Mouse (Mus musculus): ENCODE data around the gene Col24a1. TPM values are rescaled to one million over a fixed set of nuclear protein-coding genes. Genes with fewer than 3 reads are reported as not detected.

The Col24a1 gene
- polyA plus RNA-seq (2016; fragmentation: Nextera tagmentation; extraction: Ambion mirVana) = 2.0 and 2.7 TPM in 2 replicates

GRCm38 (mm10) chr3:145292337-145293134 lies at the start of gene Col24a1:
Gene Col24a1, plus strand, starts transcription at chr3:145292472.
- H3K27me3 ChIP-seq = peaks cover 4% of the 10 kb centered on the region
- WGBS = under 1% methylated on average over 22 of the region's 22 CpGs
- H3K27ac ChIP-seq = peak within 1 kb of the TSS; percentile 64
- no peaks in the 10 kb centered on the region for H3K36me3 ChIP-seq
- peak; percentile 71 for ATAC-seq (ENCODE audit: insufficient number of reproducible peaks, insufficient read depth, low FRiP score, low TSS enrichment, low read depth)
- H3K9ac ChIP-seq (replicated peaks) = peak within 1 kb of the TSS; percentile 60
- peaks cover 23% of the 10 kb centered on the region for H3K4me1 ChIP-seq (replicated peaks)
- peak within 1 kb of the TSS; percentile 44 for H3K4me3 ChIP-seq (replicated peaks)
- H3K4me2 ChIP-seq = peak within 1 kb of the TSS; percentile 89
- no peaks in the 10 kb centered on the region for H3K9me3 ChIP-seq

GRCm38 (mm10) chr3:145248040-145248439 lies 44.2 kb upstream of the Col24a1 start:
- H3K27me3 ChIP-seq = no peaks in the 10 kb centered on the region
- no peak for ATAC-seq (ENCODE audit: insufficient number of reproducible peaks, insufficient read depth, low FRiP score, low TSS enrichment, low read depth)

GRCm38 (mm10) chr3:145253066-145253465 lies 39.2 kb upstream of the Col24a1 start:
- H3K4me1 ChIP-seq (replicated peaks) = no peaks in the 10 kb centered on the region
- H3K27me3 ChIP-seq = no peaks in the 10 kb centered on the region
- no peak overlapping the region for H3K27ac ChIP-seq
- no peaks in the 10 kb centered on the region for H3K9me3 ChIP-seq
- no peak overlapping the region for H3K9ac ChIP-seq (replicated peaks)
- H3K4me3 ChIP-seq (replicated peaks) = no peak overlapping the region
- WGBS = 77% methylated on average over 5 of the region's 5 CpGs
- no peak overlapping the region for H3K4me2 ChIP-seq
- H3K36me3 ChIP-seq = no peaks in the 10 kb centered on the region
- ATAC-seq (ENCODE audit: insufficient number of reproducible peaks, insufficient read depth, low FRiP score, low TSS enrichment, low read depth) = no peak

More at GRCm38 (mm10) chr3:145248040-145248439, 44.2 kb upstream of the Col24a1 start:
- Histone ChIP-seq H3K9me3 (no peaks in the 10 kb centered on the region), H3K9ac (replicated peaks) (no peak overlapping the region), H3K4me2 (no peak overlapping the region), H3K27ac (no peak overlapping the region), H3K4me1 (replicated peaks) (no peaks in the 10 kb centered on the region), H3K4me3 (replicated peaks) (no peak overlapping the region), H3K36me3 (no peaks in the 10 kb centered on the region)
- WGBS = 77% methylated on average over 2 of the region's 2 CpGs

- no peak overlapping the region for H3K4me3 ChIP-seq (replicated peaks)
- no peaks in the 10 kb centered on the region for H3K9me3 ChIP-seq
- H3K9ac ChIP-seq (replicated peaks) = no peak overlapping the region
- no peaks in the 10 kb centered on the region for H3K36me3 ChIP-seq
- no peaks in the 10 kb centered on the region for H3K4me1 ChIP-seq (replicated peaks)
- no peak for ATAC-seq (ENCODE audit: insufficient number of reproducible peaks, insufficient read depth, low FRiP score, low TSS enrichment, low read depth)
- H3K27me3 ChIP-seq = no peaks in the 10 kb centered on the region
- no peak overlapping the region for H3K4me2 ChIP-seq
- H3K27ac ChIP-seq = no peak overlapping the region
- WGBS = 81% methylated on average over 3 of the region's 3 CpGs
These were observed 37.4 kb upstream of the Col24a1 start for GRCm38 (mm10) chr3:145254764-145255396.

- no peak overlapping the region for H3K4me3 ChIP-seq (replicated peaks)
- no peak overlapping the region for H3K27ac ChIP-seq
- WGBS = 86% methylated on average over 7 of the region's 7 CpGs
- no peaks in the 10 kb centered on the region for H3K27me3 ChIP-seq
- H3K9ac ChIP-seq (replicated peaks) = no peak overlapping the region
- no peaks in the 10 kb centered on the region for H3K4me1 ChIP-seq (replicated peaks)
- ATAC-seq (ENCODE audit: insufficient number of reproducible peaks, insufficient read depth, low FRiP score, low TSS enrichment, low read depth) = no peak
- no peaks in the 10 kb centered on the region for H3K9me3 ChIP-seq
- H3K4me2 ChIP-seq = no peak overlapping the region
- no peaks in the 10 kb centered on the region for H3K36me3 ChIP-seq
These were observed 35.6 kb upstream of the Col24a1 start for GRCm38 (mm10) chr3:145256647-145257046.

- H3K9ac ChIP-seq (replicated peaks) = no peak overlapping the region
- ATAC-seq (ENCODE audit: insufficient number of reproducible peaks, insufficient read depth, low FRiP score, low TSS enrichment, low read depth) = no peak
- H3K27ac ChIP-seq = no peak overlapping the region
- WGBS = 85% methylated on average over 6 of the region's 6 CpGs
- no peaks in the 10 kb centered on the region for H3K4me1 ChIP-seq (replicated peaks)
- H3K36me3 ChIP-seq = no peaks in the 10 kb centered on the region
- H3K4me3 ChIP-seq (replicated peaks) = no peak overlapping the region
- H3K4me2 ChIP-seq = no peak overlapping the region
- no peaks in the 10 kb centered on the region for H3K27me3 ChIP-seq
- H3K9me3 ChIP-seq = no peaks in the 10 kb centered on the region
These were observed 32.6 kb upstream of the Col24a1 start for GRCm38 (mm10) chr3:145259678-145260077.

- no peak overlapping the region for H3K9ac ChIP-seq (replicated peaks)
- H3K36me3 ChIP-seq = no peaks in the 10 kb centered on the region
- H3K4me2 ChIP-seq = no peak overlapping the region
- H3K27me3 ChIP-seq = no peaks in the 10 kb centered on the region
- H3K9me3 ChIP-seq = no peaks in the 10 kb centered on the region
- H3K4me1 ChIP-seq (replicated peaks) = no peaks in the 10 kb centered on the region
- ATAC-seq (ENCODE audit: insufficient number of reproducible peaks, insufficient read depth, low FRiP score, low TSS enrichment, low read depth) = no peak
- H3K27ac ChIP-seq = no peak overlapping the region
- H3K4me3 ChIP-seq (replicated peaks) = no peak overlapping the region
- WGBS = 76% methylated on average over 4 of the region's 4 CpGs
These were observed 29.1 kb upstream of the Col24a1 start for GRCm38 (mm10) chr3:145263131-145263530.

- Histone ChIP-seq H3K9ac (replicated peaks) (no peak overlapping the region), H3K36me3 (no peaks in the 10 kb centered on the region), H3K9me3 (no peaks in the 10 kb centered on the region), H3K27me3 (no peaks in the 10 kb centered on the region), H3K4me1 (replicated peaks) (no peaks in the 10 kb centered on the region), H3K4me3 (replicated peaks) (no peak overlapping the region), H3K4me2 (no peak overlapping the region), H3K27ac (no peak overlapping the region)
- no peak for ATAC-seq (ENCODE audit: insufficient number of reproducible peaks, insufficient read depth, low FRiP score, low TSS enrichment, low read depth)
- 81% methylated on average over 7 of the region's 7 CpGs for WGBS
These were observed 24.2 kb upstream of the Col24a1 start for GRCm38 (mm10) chr3:145268066-145268465.

GRCm38 (mm10) chr3:145274191-145274590 lies 18.1 kb upstream of the Col24a1 start:
- no peak for ATAC-seq (ENCODE audit: insufficient number of reproducible peaks, insufficient read depth, low FRiP score, low TSS enrichment, low read depth)
- Histone ChIP-seq H3K36me3 (no peaks in the 10 kb centered on the region), H3K4me2 (no peak overlapping the region), H3K4me1 (replicated peaks) (no peaks in the 10 kb centered on the region), H3K27ac (no peak overlapping the region), H3K27me3 (no peaks in the 10 kb centered on the region), H3K9me3 (no peaks in the 10 kb centered on the region), H3K4me3 (replicated peaks) (no peak overlapping the region), H3K9ac (replicated peaks) (no peak overlapping the region)
- WGBS = 94% methylated on average over 6 of the region's 6 CpGs

GRCm38 (mm10) chr3:145293207-145293606 lies 935 bp downstream of the Col24a1 start:
- peaks cover 4% of the 10 kb centered on the region for H3K27me3 ChIP-seq
- no peaks in the 10 kb centered on the region for H3K36me3 ChIP-seq
- peak overlapping the region; percentile 64 for H3K27ac ChIP-seq
- H3K4me2 ChIP-seq = peak overlapping the region; percentile 89
- ATAC-seq (ENCODE audit: insufficient number of reproducible peaks, insufficient read depth, low FRiP score, low TSS enrichment, low read depth) = no peak; the same call in 1 of the 2 replicates
- WGBS = 2% methylated on average over 9 of the region's 9 CpGs
- H3K4me1 ChIP-seq (replicated peaks) = peaks cover 23% of the 10 kb centered on the region
- peak overlapping the region; percentile 60 for H3K9ac ChIP-seq (replicated peaks)
- no peaks in the 10 kb centered on the region for H3K9me3 ChIP-seq
- peak overlapping the region; percentile 44 for H3K4me3 ChIP-seq (replicated peaks)

GRCm38 (mm10) chr3:145293623-145294307 lies 1.5 kb downstream of the Col24a1 start:
- Histone ChIP-seq H3K27me3 (peaks cover 4% of the 10 kb centered on the region), H3K4me3 (replicated peaks) (peak overlapping the region; percentile 44), H3K4me2 (peak overlapping the region; percentile 89), H3K27ac (no peak overlapping the region), H3K9me3 (no peaks in the 10 kb centered on the region), H3K36me3 (no peaks in the 10 kb centered on the region), H3K4me1 (replicated peaks) (peaks cover 23% of the 10 kb centered on the region), H3K9ac (replicated peaks) (peak overlapping the region; percentile 60; the same call in 1 of the 2 replicates)
- no peak; the same call in 1 of the 2 replicates for ATAC-seq (ENCODE audit: insufficient number of reproducible peaks, insufficient read depth, low FRiP score, low TSS enrichment, low read depth)
- whole genome bisulfite sequencing = 64% methylated on average over 12 of the region's 12 CpGs
